Mouse (Mus musculus): ENCODE results near the gene Tnfsf10. TPM values are rescaled to one million over a fixed set of nuclear protein-coding genes. Genes with fewer than 3 reads are reported as not detected.
A peak's percentile ranks its signal among the peaks of the same experiment; 100 is the strongest.

The Tnfsf10 gene
- total and polyA plus RNA-seq, 2 experiments from 2014 or later = 0.38 to 0.76 TPM

GRCm38 (mm10) chr3:27345526-27345925 is 28.7 kb downstream of the Tnfsf10 start:
- ATAC-seq (no peak), DNase-seq (no peak)
- Histone ChIP-seq H3K4me1 (ENCODE audit: insufficient read depth) (no peaks in the 10 kb centered on the region), H3K4me3 (ENCODE audit: low read depth, low read length) (no peak overlapping the region), H3K9me3 (ENCODE audit: low read length) (no peaks in the 10 kb centered on the region), H3K36me3 (ENCODE audit: insufficient read depth) (no peaks in the 10 kb centered on the region), H3K4me2 (ENCODE audit: low read depth) (no peak overlapping the region), H3K27me3 (ENCODE audit: insufficient read depth, low read length) (no peaks in the 10 kb centered on the region), H3K9ac (no peak overlapping the region), H3K27ac (ENCODE audit: low read depth, low read length) (no peak overlapping the region)
- 57% methylated on average over 6 of the region's 6 CpGs for WGBS
- TF ChIP-seq CTCF (IDR thresholded peaks at IDR 0.05; ENCODE audit: low read depth) = peak; percentile 33; the same call in 1 of the 2 replicates

- DNase-seq (peak; percentile 47), ATAC-seq (peak; percentile 67)
- H3K4me3 ChIP-seq (ENCODE audit: low read depth, low read length) = no peak overlapping the region
- 49% methylated on average over 5 of the region's 5 CpGs for WGBS
- no peaks in the 10 kb centered on the region for H3K36me3 ChIP-seq (ENCODE audit: insufficient read depth)
- H3K4me2 ChIP-seq (ENCODE audit: low read depth) = no peak overlapping the region
- H3K27ac ChIP-seq (ENCODE audit: low read depth, low read length) = no peak overlapping the region
- H3K27me3 ChIP-seq (ENCODE audit: insufficient read depth, low read length) = no peaks in the 10 kb centered on the region
- H3K9me3 ChIP-seq (ENCODE audit: low read length) = no peaks in the 10 kb centered on the region
- H3K9ac ChIP-seq = no peak overlapping the region
- TF ChIP-seq CTCF (IDR thresholded peaks at IDR 0.05; ENCODE audit: low read depth) = no peak
- H3K4me1 ChIP-seq (ENCODE audit: insufficient read depth) = no peaks in the 10 kb centered on the region
Measured at GRCm38 (mm10) chr3:27348462-27348861, 31.6 kb downstream of the Tnfsf10 start.

GRCm38 (mm10) chr3:27351105-27351504 is 34.3 kb downstream of the Tnfsf10 start:
- H3K27me3 ChIP-seq (ENCODE audit: insufficient read depth, low read length) = no peaks in the 10 kb centered on the region
- H3K4me2 ChIP-seq (ENCODE audit: low read depth) = no peak overlapping the region
- H3K9ac ChIP-seq = no peak overlapping the region
- no peak overlapping the region for H3K4me3 ChIP-seq (ENCODE audit: low read depth, low read length)
- 33% methylated on average over 9 of the region's 9 CpGs for WGBS
- ATAC-seq (peak; percentile 34), DNase-seq (peak; percentile 50)
- no peaks in the 10 kb centered on the region for H3K4me1 ChIP-seq (ENCODE audit: insufficient read depth)
- no peaks in the 10 kb centered on the region for H3K9me3 ChIP-seq (ENCODE audit: low read length)
- no peak overlapping the region for H3K27ac ChIP-seq (ENCODE audit: low read depth, low read length)
- no peaks in the 10 kb centered on the region for H3K36me3 ChIP-seq (ENCODE audit: insufficient read depth)
- no peak for TF ChIP-seq CTCF (IDR thresholded peaks at IDR 0.05; ENCODE audit: low read depth)

- H3K9me3 ChIP-seq (ENCODE audit: low read length) = no peaks in the 10 kb centered on the region
- H3K4me3 ChIP-seq (ENCODE audit: low read depth, low read length) = no peak overlapping the region
- 84% methylated on average over 2 of the region's 2 CpGs for WGBS
- no peak overlapping the region for H3K9ac ChIP-seq
- no peaks in the 10 kb centered on the region for H3K36me3 ChIP-seq (ENCODE audit: insufficient read depth)
- DNase-seq (no peak), ATAC-seq (no peak)
- TF ChIP-seq CTCF (IDR thresholded peaks at IDR 0.05; ENCODE audit: low read depth) = no peak
- no peak overlapping the region for H3K27ac ChIP-seq (ENCODE audit: low read depth, low read length)
- H3K4me2 ChIP-seq (ENCODE audit: low read depth) = no peak overlapping the region
- H3K27me3 ChIP-seq (ENCODE audit: insufficient read depth, low read length) = no peaks in the 10 kb centered on the region
- no peaks in the 10 kb centered on the region for H3K4me1 ChIP-seq (ENCODE audit: insufficient read depth)
Measured at GRCm38 (mm10) chr3:27359100-27359720, 42.4 kb downstream of the Tnfsf10 start.

GRCm38 (mm10) chr3:27370125-27370524 is 53.3 kb downstream of the Tnfsf10 start:
- peaks cover 52% of the 10 kb centered on the region for H3K27me3 ChIP-seq (ENCODE audit: insufficient read depth, low read length)
- DNase-seq (peak; percentile 27), ATAC-seq (no peak)
- no peak overlapping the region for H3K9ac ChIP-seq
- TF ChIP-seq CTCF (IDR thresholded peaks at IDR 0.05; ENCODE audit: low read depth) = peak; percentile 43
- no peak overlapping the region for H3K27ac ChIP-seq (ENCODE audit: low read depth, low read length)
- no peaks in the 10 kb centered on the region for H3K9me3 ChIP-seq (ENCODE audit: low read length)
- 7% methylated on average over 10 of the region's 10 CpGs for WGBS
- H3K4me1 ChIP-seq (ENCODE audit: insufficient read depth) = 0 out of 2 replicates have a peak, but pooled peaks cover 7% of the 10 kb centered on the region
- H3K36me3 ChIP-seq (ENCODE audit: insufficient read depth) = no peaks in the 10 kb centered on the region
- no peak overlapping the region; the same call in 1 of the 2 replicates for H3K4me2 ChIP-seq (ENCODE audit: low read depth)
- no peak overlapping the region for H3K4me3 ChIP-seq (ENCODE audit: low read depth, low read length)

GRCm38 (mm10) chr3:27370582-27371275 is 53.9 kb downstream of the Tnfsf10 start:
- Histone ChIP-seq H3K4me2 (ENCODE audit: low read depth) (peak overlapping the region; percentile 96), H3K9ac (0 out of 2 replicates have a peak overlapping the region, but pooled peaks have one; percentile 31), H3K27me3 (ENCODE audit: insufficient read depth, low read length) (peaks cover 52% of the 10 kb centered on the region), H3K27ac (ENCODE audit: low read depth, low read length) (no peak overlapping the region), H3K9me3 (ENCODE audit: low read length) (no peaks in the 10 kb centered on the region), H3K4me3 (ENCODE audit: low read depth, low read length) (peak overlapping the region; percentile 46), H3K4me1 (ENCODE audit: insufficient read depth) (0 out of 2 replicates have a peak, but pooled peaks cover 7% of the 10 kb centered on the region), H3K36me3 (ENCODE audit: insufficient read depth) (no peaks in the 10 kb centered on the region)
- ATAC-seq (no peak), DNase-seq (peak; percentile 9)
- no peak for TF ChIP-seq CTCF (IDR thresholded peaks at IDR 0.05; ENCODE audit: low read depth)
- 2% methylated on average over 20 of the region's 20 CpGs for WGBS

GRCm38 (mm10) chr3:27371276-27371621 is 54.4 kb downstream of the Tnfsf10 start, which contains the start of gene Ghsr:
TSS of gene Ghsr (plus strand) at chr3:27371351.
- Histone ChIP-seq H3K9ac (0 out of 2 replicates have a peak within 1 kb of the TSS, but pooled peaks have one; percentile 31), H3K4me2 (ENCODE audit: low read depth) (peak within 1 kb of the TSS; percentile 96), H3K9me3 (ENCODE audit: low read length) (no peaks in the 10 kb centered on the region), H3K27ac (ENCODE audit: low read depth, low read length) (no peak within 1 kb of the TSS), H3K36me3 (ENCODE audit: insufficient read depth) (no peaks in the 10 kb centered on the region), H3K4me3 (ENCODE audit: low read depth, low read length) (peak within 1 kb of the TSS; percentile 46), H3K27me3 (ENCODE audit: insufficient read depth, low read length) (peaks cover 52% of the 10 kb centered on the region), H3K4me1 (ENCODE audit: insufficient read depth) (0 out of 2 replicates have a peak, but pooled peaks cover 7% of the 10 kb centered on the region)
- no peak for TF ChIP-seq CTCF (IDR thresholded peaks at IDR 0.05; ENCODE audit: low read depth)
- 2% methylated on average over 18 of the region's 19 CpGs for WGBS
- peak; percentile 57 for ATAC-seq
- peak; percentile 21 for DNase-seq
